Mouse (Mus musculus) right cerebral cortex, postnatal 4 days (tissue): ENCODE results near the gene Tinf2.

Experiments used
- DNase-seq: peaks from one replicate; pipeline ENCODE4 v3.0.0-alpha.2; 2022

The Tinf2 gene

GRCm38 (mm10) chr14:55702761-55703160, 21.1 kb upstream of the Tinf2 start:
- no peak for DNase-seq

GRCm38 (mm10) chr14:55701131-55701530, 19.5 kb upstream of the Tinf2 start:
- DNase-seq, result no peak

- no peak for DNase-seq
These were observed 15.6 kb upstream of the Tinf2 start for GRCm38 (mm10) chr14:55697226-55697625.

GRCm38 (mm10) chr14:55689433-55689832, 7.8 kb upstream of the Tinf2 start:
- no peak for DNase-seq

- no peak for DNase-seq
These were observed 486 bp upstream of the Tinf2 start for GRCm38 (mm10) chr14:55682118-55682493.

- no peak for DNase-seq
These were observed 4.0 kb downstream of the Tinf2 start for GRCm38 (mm10) chr14:55677615-55678014.

- no peak for DNase-seq
These were observed 8.9 kb downstream of the Tinf2 start for GRCm38 (mm10) chr14:55672741-55673060.

GRCm38 (mm10) chr14:55671833-55672740, 9.5 kb downstream of the Tinf2 start, which contains the start of the genes Gmpr2 and Nedd8:
TSS of gene Gmpr2 (plus strand) at chr14:55671941.
TSS of gene Nedd8 (minus strand) at chr14:55672124.
- peak; percentile 76 for DNase-seq

GRCm38 (mm10) chr14:55671486-55671832, 10.2 kb downstream of the Tinf2 start:
- DNase-seq, result no peak

GRCm38 (mm10) chr14:55660636-55661035, 21.0 kb downstream of the Tinf2 start:
- DNase-seq, result no peak

- DNase-seq, result peak; percentile 79
These were observed 21.6 kb downstream of the Tinf2 start, which contains the start of gene Mdp1 for GRCm38 (mm10) chr14:55659960-55660573. TSS of gene Mdp1 (minus strand) at chr14:55660508.

- no peak for DNase-seq
These were observed 23.6 kb downstream of the Tinf2 start for GRCm38 (mm10) chr14:55658011-55658410.

- no peak for DNase-seq
These were observed 24.7 kb downstream of the Tinf2 start for GRCm38 (mm10) chr14:55656935-55657334.

- no peak for DNase-seq
These were observed 30.1 kb downstream of the Tinf2 start for GRCm38 (mm10) chr14:55651528-55651927.

GRCm38 (mm10) chr14:55649884-55650283, 31.7 kb downstream of the Tinf2 start, which contains the start of gene Tssk4:
TSS of gene Tssk4 (plus strand) at chr14:55650184.
- no peak for DNase-seq

GRCm38 (mm10) chr14:55644261-55644888, 37.2 kb downstream of the Tinf2 start:
- DNase-seq, result peak; percentile 1

- peak; percentile 74 for DNase-seq
These were observed 38.3 kb downstream of the Tinf2 start, which contains the start of gene Tm9sf1 for GRCm38 (mm10) chr14:55643060-55643907. TSS of gene Tm9sf1 (minus strand) at chr14:55643806.

- DNase-seq, result no peak
These were observed 39.0 kb downstream of the Tinf2 start for GRCm38 (mm10) chr14:55642679-55643059.

- DNase-seq, result no peak
These were observed 40.3 kb downstream of the Tinf2 start for GRCm38 (mm10) chr14:55641291-55641690.

GRCm38 (mm10) chr14:55640816-55641215, 40.8 kb downstream of the Tinf2 start:
- DNase-seq, result no peak

- no peak for DNase-seq
These were observed 43.8 kb downstream of the Tinf2 start, which contains the start of gene Gm49378 for GRCm38 (mm10) chr14:55637795-55638194. TSS of gene Gm49378 (minus strand) at chr14:55637895.

GRCm38 (mm10) chr14:55635523-55636007, 46.1 kb downstream of the Tinf2 start, which contains the start of gene Ipo4:
TSS of gene Ipo4 (minus strand) at chr14:55635957.
- peak; percentile 85 for DNase-seq
